In the genomic region with DNA sequence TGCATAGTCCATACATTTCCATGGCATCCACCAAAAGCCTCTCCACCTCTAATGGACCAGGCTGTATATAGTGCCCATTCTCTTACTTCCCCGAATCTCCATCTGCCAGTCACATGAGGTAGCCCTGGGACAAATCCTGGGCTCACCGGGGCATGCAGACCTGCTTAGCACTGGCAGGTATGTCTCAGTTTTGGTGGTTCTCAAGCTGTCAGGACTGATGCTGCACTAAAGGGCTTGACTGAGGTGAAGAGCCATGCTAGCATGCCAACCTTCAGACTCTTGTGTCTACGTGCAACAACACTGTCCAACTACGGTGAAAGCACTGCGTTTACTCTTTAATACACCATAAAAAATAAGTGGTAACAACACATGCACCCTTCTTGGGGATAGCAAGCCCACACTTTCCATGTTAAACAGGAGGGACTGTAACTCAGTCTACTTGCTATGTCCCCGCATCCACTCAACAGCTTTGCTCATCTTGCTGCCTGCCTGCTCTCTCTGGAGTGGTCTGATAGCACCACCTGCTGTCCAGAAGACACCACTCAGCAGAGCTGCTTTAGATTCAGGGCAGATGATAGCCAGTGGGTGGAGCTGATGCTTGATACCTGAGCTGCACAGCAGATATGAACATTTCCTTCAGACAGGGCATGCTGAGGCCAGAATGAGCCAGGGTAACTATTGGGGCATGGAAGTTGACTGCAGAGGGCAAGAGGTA, we compare ENCODE assay signal across 9 mouse cellular contexts.
DNase-seq lines count a peak whose midpoint lies in the region; ATAC-seq lines count a peak whose summit lies in the region.
"Had no signal": no experiment of that assay in that cellular context is flagged by ENCODE, and none has a peak within 500 bp of the region (broad histone marks: within the 10 kb centered on the region; RNA-seq: fewer than 3 reads in every experiment).

No protein-coding gene starts in this region.

- peak; percentile 73 for DNase-seq in Muller cell, postnatal 12 days (ENCODE audit: inconsistent ontology term)
- peak; percentile 87 for DNase-seq in cerebellum, adult 8-10 months
- DNase-seq in forelimb bud, embryonic 11.5 days (ENCODE audit: low read depth, low spot score), result peak; percentile 60
- peak; percentile 81 to 89 for DNase-seq in layer of hippocampus, postnatal 10 days (ENCODE audit: low spot score in 2 of 2)
- peak; percentile 74 for DNase-seq in lung, postnatal 14 days
- peak; percentile 78 for DNase-seq in retina, postnatal 7 days (ENCODE audit: low read depth, low spot score)
- peak; percentile 57 to 68 for DNase-seq in urinary bladder, adult 18-20 months (ENCODE audit: low spot score in 2 of 2)

- H3K4me2 ChIP-seq in hindbrain, embryonic 13.5 days, result no peak overlapping the region

- WGBS in hindbrain, embryonic 13.5 days, result 87% methylated on average over 6 of the region's 6 CpGs

- H3K27me3 ChIP-seq in hindbrain, embryonic 13.5 days, result no peaks in the 10 kb centered on the region

- no peak overlapping the region for H3K9ac ChIP-seq in hindbrain, embryonic 13.5 days

- H3K4me3 ChIP-seq in hindbrain, embryonic 13.5 days, result no peak overlapping the region

- 0 out of 2 replicates have a peak, but pooled peaks cover 3% of the 10 kb centered on the region for H3K4me1 ChIP-seq in hindbrain, embryonic 13.5 days (replicated peaks)

- no peaks in the 10 kb centered on the region for H3K9me3 ChIP-seq in hindbrain, embryonic 13.5 days

- H3K27ac ChIP-seq in hindbrain, embryonic 13.5 days, result no peak overlapping the region
- H3K27ac ChIP-seq: macrophage had no signal

- ATAC-seq in hindbrain, embryonic 13.5 days (ENCODE audit: low FRiP score), result peak; percentile 85

- peaks cover 4% of the 10 kb centered on the region; the same call in 1 of the 2 replicates for H3K36me3 ChIP-seq in hindbrain, embryonic 13.5 days
